Mouse (Mus musculus) CH12.LX (cell line): ENCODE measurements around the gene Usp32.

Source experiments
- CHD1 ChIP-seq: IDR thresholded peaks from 2 replicates; pipeline ENCODE4 v1.6.1; 2012; ENCODE audit warnings: low read depth, low read length, improper control_type of control experiment, inconsistent platforms
- CTCF ChIP-seq, 2 experiments: IDR thresholded peaks in 1 of 2; conservative IDR thresholded peaks in 1 of 2; 2 replicates each; pipeline ENCODE4 v1.5.1; 2011 to 2012; ENCODE audit warnings: low read depth in 2 of 2, low read length in 2 of 2, improper control_type of control experiment in 1 of 2, inconsistent platforms in 1 of 2, mild to moderate bottlenecking in 1 of 2, moderate library complexity in 1 of 2
- ELF1 ChIP-seq: IDR thresholded peaks from 2 replicates; pipeline ENCODE4 v1.6.1; 2014; ENCODE audit warnings: low read depth, mild to moderate bottlenecking, inconsistent platforms, low read length, improper control_type of control experiment
- EP300 ChIP-seq: IDR thresholded peaks from 2 replicates; pipeline ENCODE4 v1.6.1; 2011; ENCODE audit warnings: low read length, improper control_type of control experiment
- MAFK ChIP-seq: IDR thresholded peaks from 2 replicates; pipeline ENCODE4 v1.6.1; 2011; ENCODE audit warnings: low read length, improper control_type of control experiment; ENCODE audit not compliant: insufficient replicate concordance
- POLR2A ChIP-seq: IDR thresholded peaks from 2 replicates; pipeline ENCODE4 v1.6.1; 2011; ENCODE audit warnings: low read depth, mild to moderate bottlenecking, improper control_type of control experiment, low read length
- TBP ChIP-seq: conservative IDR thresholded peaks from 2 replicates; pipeline ENCODE4 v1.6.1; 2011; ENCODE audit warnings: low read depth, low read length, improper control_type of control experiment
- UBTF ChIP-seq: IDR thresholded peaks from 2 replicates; pipeline ENCODE4 v1.6.1; 2012; ENCODE audit warnings: low read depth, mild to moderate bottlenecking, inconsistent platforms, low read length, improper control_type of control experiment, moderate library complexity

DNA sequence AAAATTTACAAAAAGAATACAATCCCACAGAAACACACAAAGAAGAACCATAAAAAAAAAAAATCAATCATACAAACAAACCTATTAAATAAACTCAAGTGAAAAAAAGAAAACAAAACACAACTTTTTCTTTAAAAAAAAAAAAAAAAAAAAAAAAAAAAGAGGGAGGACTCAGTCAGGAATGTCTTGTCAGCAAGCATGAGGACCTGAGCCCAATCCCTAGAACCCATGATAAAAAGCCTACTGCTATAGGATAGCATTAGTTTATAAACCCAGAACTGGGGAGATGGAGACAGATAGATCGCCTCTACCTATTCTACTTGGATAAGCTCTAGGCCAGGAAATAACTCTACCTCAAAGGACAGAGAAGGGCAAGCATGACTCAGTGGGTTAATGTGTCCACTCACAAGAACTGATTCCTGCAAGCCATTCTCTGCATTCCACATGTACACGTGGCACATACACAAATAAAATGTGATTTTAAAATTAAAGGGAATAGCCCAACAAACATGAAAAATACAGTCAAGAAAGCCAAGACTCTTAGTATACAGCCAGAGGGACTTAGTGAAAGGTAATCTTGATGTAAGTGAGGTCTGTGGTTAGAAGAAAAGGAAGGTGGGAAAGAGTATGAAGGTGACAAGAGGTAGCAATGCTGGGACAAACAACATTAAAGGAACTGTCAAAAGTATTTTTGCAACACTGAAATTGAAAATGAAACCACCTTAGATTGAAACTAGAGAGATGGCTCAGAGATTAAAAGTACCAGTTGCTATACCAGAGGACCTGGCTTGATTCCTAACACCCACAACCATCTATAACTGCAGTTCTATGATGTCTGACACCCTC, 13.5 kb downstream of the Usp32 start:
- TF ChIP-seq CTCF (conservative IDR thresholded peaks at IDR 0.05 in 1 of 2, IDR thresholded peaks at IDR 0.05 in 1 of 2; ENCODE audit: low read depth in 2 of 2, low read length in 2 of 2): no peak
- no peak for TF ChIP-seq TBP
- 0 out of 2 replicates have a peak, but pooled peaks have one; percentile 35 for TF ChIP-seq MAFK
- peak; percentile 49; the same call in 1 of the 2 replicates for TF ChIP-seq CHD1
- TF ChIP-seq POLR2A: no peak
- no peak for TF ChIP-seq ELF1
- no peak for TF ChIP-seq UBTF
- TF ChIP-seq EP300: peak; percentile 31
